Mouse (Mus musculus) embryonic facial prominence, embryonic 14.5 days (tissue): ENCODE data around the gene Col5a1. TPM values are rescaled to one million over a fixed set of nuclear protein-coding genes. Genes with fewer than 3 reads are reported as not detected.

ENCODE experiments used
- ATAC-seq: fragments of 200-750 bp; cut with Nextera tagmentation; 2 replicates; pipeline ENCODE4 v1.8.0; 2017; ENCODE audit warnings: low read depth, moderate number of reproducible peaks, moderate TSS enrichment
- DNase-seq: peaks from one replicate; pipeline ENCODE4 v3.0.0-alpha.2; 2015; ENCODE audit warnings: low spot score
- H3K27ac ChIP-seq: fragments of 300-500 bp; sonication (generic); replicated peaks from 2 replicates; pipeline ENCODE4 v1.5.1; 2014; ENCODE audit warnings: low read depth, mild to moderate bottlenecking, low read length, moderate library complexity
- H3K27me3 ChIP-seq: fragments of 300-500 bp; sonication (generic); replicated peaks from 2 replicates; pipeline ENCODE4 v1.6.1; 2014; ENCODE audit warnings: low read length; ENCODE audit not compliant: control insufficient read depth, insufficient read depth
- H3K36me3 ChIP-seq: fragments of 300-500 bp; sonication (generic); 2 replicates; pipeline ENCODE4 v1.6.1; 2014; ENCODE audit warnings: low read length, mixed read lengths; ENCODE audit not compliant: control insufficient read depth, insufficient read depth
- H3K4me1 ChIP-seq: fragments of 300-500 bp; sonication (generic); 2 replicates; pipeline ENCODE4 v1.6.1; 2014; ENCODE audit warnings: antibody characterized with exemption, low read length; ENCODE audit not compliant: control insufficient read depth, insufficient read depth
- H3K4me2 ChIP-seq: fragments of 300-500 bp; sonication (generic); 2 replicates; pipeline ENCODE4 v1.6.1; 2014; ENCODE audit warnings: low read depth, mild to moderate bottlenecking, low read length, moderate library complexity, mixed read lengths
- H3K4me3 ChIP-seq: fragments of 300-500 bp; sonication (generic); 2 replicates; pipeline ENCODE4 v1.5.1; 2014; ENCODE audit warnings: low read depth, mild to moderate bottlenecking, low read length
- H3K9ac ChIP-seq: fragments of 300-500 bp; sonication (generic); 2 replicates; pipeline ENCODE4 v1.6.1; 2014; ENCODE audit warnings: low read depth, mild to moderate bottlenecking, low read length, moderate library complexity, mixed read lengths
- H3K9me3 ChIP-seq: fragments of 300-500 bp; sonication (generic); 2 replicates; pipeline ENCODE4 v1.6.1; 2016; ENCODE audit warnings: low read length; ENCODE audit not compliant: control insufficient read depth
- WGBS: fragments of 180-500 bp; shearing (Covaris S2); extraction: QIAGEN DNeasy Blood & Tissue Kit; methylation state at CpG from one replicate; pipeline ENCODE4 v1.1.7; 2014; 5-methylcytosine and 5-hydroxymethylcytosine counted together
- polyA plus RNA-seq: library from polyadenylated mRNA; unstranded; fragments of >200 nt; fragmentation: Nextera tagmentation; extraction: Ambion mirVana; gene quantifications from 2 replicates; pipeline ENCODE4 v1.2.1, GENCODE M21; 2014

Gene Col5a1
- polyA plus RNA-seq, 1 experiment from 2014 or later = 253 TPM

DNA sequence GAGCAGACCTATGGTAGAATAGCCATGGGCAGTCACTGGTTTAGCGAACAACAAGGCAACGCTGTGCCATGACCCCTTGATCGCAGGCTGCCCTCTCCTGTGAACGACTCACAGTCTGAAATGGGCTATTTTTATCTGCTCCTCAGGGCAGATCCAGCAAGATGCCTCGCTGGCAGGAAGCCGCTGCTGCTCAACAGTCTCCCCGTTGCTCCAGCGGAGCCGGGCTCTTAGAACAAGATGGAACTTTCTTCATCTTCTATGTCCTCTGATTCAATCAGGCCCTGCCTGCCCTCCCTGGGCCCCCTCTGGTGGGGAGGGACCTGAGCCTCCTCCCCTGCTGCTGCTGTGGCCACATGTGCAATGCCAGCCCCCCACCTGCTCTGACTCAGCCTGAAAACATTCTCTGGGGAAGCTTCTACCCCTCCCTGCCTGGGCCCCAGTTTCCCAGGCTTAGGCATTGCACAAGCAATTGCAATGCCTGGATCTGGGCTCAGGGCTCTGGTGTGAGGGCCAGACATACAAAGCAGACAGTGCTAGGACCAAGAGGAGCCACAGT is 27.8 kb upstream of the Col5a1 start:
- 20% methylated on average over 9 of the region's 9 CpGs for WGBS
- peak overlapping the region; percentile 81 for H3K27ac ChIP-seq
- 0 out of 2 replicates have a peak overlapping the region, but pooled peaks have one; percentile 35 for H3K9ac ChIP-seq

DNA sequence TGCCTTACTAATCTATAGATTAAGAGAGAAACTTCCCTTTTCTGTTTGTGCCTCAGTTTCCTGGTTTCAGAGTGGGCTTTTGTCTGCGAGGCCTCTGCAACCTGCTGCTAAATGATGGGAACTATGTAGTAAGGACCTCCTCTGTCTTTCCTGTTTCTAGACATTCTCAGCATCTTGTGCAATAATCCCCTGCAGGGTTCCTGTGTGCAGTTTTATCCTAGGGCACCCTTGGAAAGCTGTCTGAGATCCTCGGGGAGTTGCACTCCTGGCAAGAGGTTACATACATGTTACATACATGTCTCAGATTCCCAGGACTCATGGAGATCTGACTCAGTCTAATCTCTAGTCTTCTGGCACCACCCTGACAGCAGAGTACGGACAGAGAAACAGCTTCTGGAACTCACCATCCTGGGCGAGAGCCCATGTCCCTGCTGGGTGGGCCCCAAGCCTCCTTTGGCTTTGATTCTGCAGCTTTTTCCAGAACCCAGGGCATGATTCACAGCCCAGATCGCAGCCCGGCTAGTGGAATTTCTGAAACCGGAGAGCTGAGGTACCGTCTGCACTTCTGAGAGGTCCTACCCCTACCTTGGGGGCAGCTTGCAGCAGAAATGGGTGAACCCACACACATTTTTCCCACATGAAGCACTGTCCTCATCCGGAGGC is 24.5 kb upstream of the Col5a1 start:
- Histone ChIP-seq H3K9ac (no peak overlapping the region), H3K4me3 (no peak overlapping the region), H3K27me3 (no peaks in the 10 kb centered on the region), H3K9me3 (no peaks in the 10 kb centered on the region), H3K4me2 (no peak overlapping the region), H3K27ac (no peak overlapping the region), H3K36me3 (no peaks in the 10 kb centered on the region), H3K4me1 (peaks cover 39% of the 10 kb centered on the region)
- WGBS = 72% methylated on average over 9 of the region's 9 CpGs
- ATAC-seq (no peak), DNase-seq (no peak)

More for the DNA sequence above, 27.8 kb upstream of the Col5a1 start:
- peaks cover 25% of the 10 kb centered on the region for H3K4me1 ChIP-seq
- DNase-seq (peak; percentile 85), ATAC-seq (peak; percentile 79)
- H3K4me3 ChIP-seq = no peak overlapping the region
- H3K36me3 ChIP-seq = no peaks in the 10 kb centered on the region
- H3K9me3 ChIP-seq = no peaks in the 10 kb centered on the region
- H3K4me2 ChIP-seq = no peak overlapping the region
- no peaks in the 10 kb centered on the region for H3K27me3 ChIP-seq

DNA sequence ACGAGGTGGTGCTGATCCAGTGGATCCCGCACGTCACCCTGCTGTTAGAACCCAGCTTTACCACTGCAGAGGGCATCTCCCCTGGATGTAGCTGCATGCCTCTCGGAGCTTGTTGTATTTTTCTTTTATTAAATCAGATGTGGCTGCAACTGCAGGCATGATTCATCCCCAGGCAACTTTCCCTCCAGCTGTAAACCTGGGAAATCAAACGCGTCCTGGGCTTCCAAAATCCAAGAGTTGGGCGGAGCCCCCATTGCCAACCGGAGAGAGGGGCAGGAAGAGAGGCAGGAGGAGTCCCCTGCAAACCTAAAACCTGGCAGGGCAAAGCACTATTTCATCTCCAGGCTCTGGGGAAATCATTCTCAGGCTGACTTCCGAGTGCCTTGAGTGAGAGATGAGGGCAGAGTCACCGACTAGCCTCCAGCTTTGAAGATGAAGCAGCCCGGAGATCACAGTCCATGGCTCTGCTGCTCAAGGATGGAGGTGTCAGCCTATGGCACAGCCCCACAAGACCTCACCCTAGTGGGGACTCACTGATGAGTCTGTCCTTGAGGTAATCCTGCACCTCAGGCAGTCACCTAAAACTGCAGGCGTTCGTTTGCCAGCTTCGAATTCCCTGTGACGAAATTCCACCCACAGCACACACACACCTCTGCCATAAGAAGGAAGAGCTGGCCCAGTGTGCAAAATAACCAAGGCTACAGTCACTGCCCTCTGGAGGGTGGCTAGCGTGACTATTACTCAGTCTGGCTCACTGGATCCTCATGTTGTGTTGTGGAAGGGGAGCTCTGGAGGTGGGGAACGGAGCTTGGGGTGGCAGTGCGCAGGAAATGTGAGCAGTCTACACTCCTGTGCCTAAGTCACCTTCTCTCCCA is 21.5 kb upstream of the Col5a1 start:
- DNase-seq (no peak), ATAC-seq (no peak)
- WGBS = 51% methylated on average over 18 of the region's 18 CpGs
- Histone ChIP-seq H3K4me2 (no peak overlapping the region), H3K4me3 (no peak overlapping the region), H3K9ac (no peak overlapping the region), H3K27me3 (no peaks in the 10 kb centered on the region), H3K36me3 (no peaks in the 10 kb centered on the region), H3K27ac (no peak overlapping the region), H3K9me3 (no peaks in the 10 kb centered on the region), H3K4me1 (peaks cover 18% of the 10 kb centered on the region)

DNA sequence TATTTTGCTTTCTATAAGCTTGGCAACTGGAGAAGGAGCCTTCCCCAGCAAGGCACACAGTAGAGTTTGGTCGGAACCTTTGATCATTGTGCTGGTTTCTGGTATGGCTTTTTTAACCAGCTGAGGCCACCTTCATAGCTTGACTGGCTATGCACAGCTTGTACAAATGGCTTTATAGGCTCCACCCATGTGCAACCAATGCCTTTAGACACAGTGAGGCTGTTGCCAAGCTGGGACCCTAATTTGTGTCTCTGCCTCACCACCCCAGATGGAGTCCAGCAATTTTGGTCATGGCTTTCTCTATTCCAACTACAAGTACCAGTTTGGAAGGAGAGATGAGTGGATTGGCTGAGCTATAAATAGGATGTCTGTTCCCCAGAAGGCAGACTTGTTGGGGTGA is 15.6 kb upstream of the Col5a1 start:
- 84% methylated on average over 1 of the region's 1 CpGs for WGBS
- DNase-seq = peak; percentile 62
- Histone ChIP-seq H3K9me3 (no peaks in the 10 kb centered on the region), H3K4me1 (peaks cover 15% of the 10 kb centered on the region), H3K27ac (0 out of 2 replicates have a peak overlapping the region, but pooled peaks have one; percentile 16), H3K4me3 (no peak overlapping the region), H3K36me3 (no peaks in the 10 kb centered on the region), H3K9ac (no peak overlapping the region), H3K27me3 (no peaks in the 10 kb centered on the region), H3K4me2 (no peak overlapping the region)
- ATAC-seq = peak; percentile 56; the same call in 1 of the 2 replicates

DNA sequence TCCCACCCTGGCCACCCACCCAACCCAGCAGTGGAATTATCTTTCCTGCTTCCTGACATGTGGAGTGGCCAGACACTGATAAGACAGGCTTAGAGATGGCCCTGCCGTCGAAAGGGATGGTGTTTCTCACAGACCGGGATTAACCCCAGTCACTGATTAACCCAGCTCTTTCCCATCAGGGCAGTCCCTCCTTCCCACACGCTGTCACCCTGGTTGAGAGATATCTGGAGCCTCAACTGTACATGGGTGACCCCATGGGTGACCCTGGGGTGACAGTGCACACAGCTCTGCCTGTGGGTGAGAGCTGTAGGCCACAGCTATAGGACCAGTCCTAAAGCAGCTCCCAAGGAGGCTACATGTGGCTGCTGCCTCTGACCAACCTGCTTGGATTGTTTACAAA is 15.2 kb upstream of the Col5a1 start:
- no peak overlapping the region for H3K27ac ChIP-seq
- DNase-seq = no peak
- WGBS = 58% methylated on average over 4 of the region's 4 CpGs
- no peak overlapping the region for H3K9ac ChIP-seq
- no peaks in the 10 kb centered on the region for H3K9me3 ChIP-seq
- no peaks in the 10 kb centered on the region for H3K27me3 ChIP-seq
- H3K36me3 ChIP-seq = no peaks in the 10 kb centered on the region
- no peak overlapping the region for H3K4me2 ChIP-seq
- peaks cover 16% of the 10 kb centered on the region for H3K4me1 ChIP-seq
- ATAC-seq = 0 out of 2 replicates have a peak, but pooled peaks have one; percentile 37
- no peak overlapping the region for H3K4me3 ChIP-seq

DNA sequence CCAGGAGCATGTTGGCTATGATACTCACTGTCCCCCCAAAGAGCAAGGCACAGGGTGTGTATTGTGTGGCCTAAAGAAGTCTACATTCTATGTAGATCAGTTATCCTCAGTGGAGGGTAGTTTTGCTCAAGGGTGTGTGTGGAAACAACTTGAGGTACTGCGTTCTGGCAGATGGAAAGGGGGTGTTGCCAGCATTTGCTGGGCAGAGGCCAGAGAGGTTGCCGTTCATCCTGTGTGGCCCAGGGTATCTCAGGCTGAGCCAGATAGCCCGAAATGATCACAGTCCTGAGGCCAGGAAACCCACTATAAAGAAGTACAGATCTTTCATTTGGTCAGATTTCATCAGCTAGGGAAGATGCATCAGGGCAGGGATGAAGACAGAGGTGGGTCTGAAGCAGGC is 13.9 kb upstream of the Col5a1 start:
- H3K9ac ChIP-seq = no peak overlapping the region
- H3K27ac ChIP-seq = no peak overlapping the region
- H3K27me3 ChIP-seq = no peaks in the 10 kb centered on the region

DNA sequence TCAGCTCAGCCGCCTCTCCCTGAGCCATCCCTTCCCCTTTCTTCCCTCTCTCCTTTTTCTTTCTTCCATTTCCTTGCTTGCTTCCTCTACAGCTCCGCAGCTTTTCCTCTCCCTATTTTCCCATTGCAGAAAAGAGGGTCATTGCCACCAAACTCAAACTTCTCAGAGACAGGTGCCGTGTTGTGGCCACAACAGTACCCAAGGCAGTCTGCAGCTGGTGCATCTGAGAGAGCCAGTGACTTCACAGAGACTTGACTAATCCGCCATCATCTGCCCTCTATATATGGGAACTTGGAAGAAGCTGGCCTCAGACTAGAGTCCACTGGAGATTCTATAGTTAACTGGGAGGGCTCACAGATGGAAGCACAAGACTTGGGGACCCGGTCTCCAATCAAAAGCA is 13.2 kb upstream of the Col5a1 start:
- DNase-seq (no peak), ATAC-seq (no peak)
- no peak overlapping the region for H3K4me3 ChIP-seq
- peaks cover 20% of the 10 kb centered on the region for H3K4me1 ChIP-seq
- no peak overlapping the region for H3K4me2 ChIP-seq
- H3K9ac ChIP-seq = no peak overlapping the region
- no peaks in the 10 kb centered on the region for H3K36me3 ChIP-seq
- H3K9me3 ChIP-seq = no peaks in the 10 kb centered on the region
- WGBS = 59% methylated on average over 5 of the region's 5 CpGs
- no peaks in the 10 kb centered on the region for H3K27me3 ChIP-seq
- peak overlapping the region; percentile 42 for H3K27ac ChIP-seq

More for the DNA sequence above, 13.9 kb upstream of the Col5a1 start:
- Histone ChIP-seq H3K4me2 (no peak overlapping the region), H3K9me3 (no peaks in the 10 kb centered on the region), H3K4me3 (no peak overlapping the region), H3K4me1 (peaks cover 20% of the 10 kb centered on the region), H3K36me3 (no peaks in the 10 kb centered on the region)
- ATAC-seq (no peak), DNase-seq (no peak)
- 48% methylated on average over 3 of the region's 3 CpGs for WGBS

DNA sequence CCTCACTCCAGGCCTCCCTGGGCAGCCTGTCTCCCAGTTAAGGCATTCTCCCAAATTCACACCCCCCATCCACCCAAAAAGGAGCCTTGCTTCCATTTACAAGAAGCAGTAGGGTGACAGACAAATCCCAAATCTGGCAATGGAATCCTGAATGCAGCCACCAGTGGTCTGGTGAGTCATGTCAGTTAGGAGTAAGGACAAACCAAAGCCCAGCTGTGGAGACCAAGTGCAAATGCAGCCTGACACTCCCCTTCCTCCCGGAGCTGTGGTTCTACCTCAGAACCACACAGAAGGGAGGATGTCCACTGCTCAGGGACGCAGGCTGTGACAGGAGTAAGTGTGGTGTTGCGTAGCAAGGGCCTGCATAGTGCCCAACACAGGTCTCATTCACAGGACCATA is 11.6 kb upstream of the Col5a1 start:
- ATAC-seq (no peak), DNase-seq (no peak)
- Histone ChIP-seq H3K9me3 (no peaks in the 10 kb centered on the region), H3K4me3 (no peak overlapping the region), H3K4me1 (peaks cover 20% of the 10 kb centered on the region), H3K36me3 (no peaks in the 10 kb centered on the region), H3K27me3 (no peaks in the 10 kb centered on the region), H3K4me2 (no peak overlapping the region), H3K27ac (no peak overlapping the region), H3K9ac (no peak overlapping the region)
- WGBS = 70% methylated on average over 3 of the region's 3 CpGs
